Mouse (Mus musculus) MEL (cell line): Measurements from ENCODE around the gene Ttc36. TPM values are rescaled to one million over a fixed set of nuclear protein-coding genes. Genes with fewer than 3 reads are reported as not detected.

Source experiments
- DNase-seq: peaks from one replicate; pipeline ENCODE4 v3.0.0; 2011; ENCODE audit warnings: low read depth, low spot score
- H3K27ac ChIP-seq: 2 replicates; pipeline ENCODE4 v1.5.1; 2012; ENCODE audit warnings: low read depth, mild to moderate bottlenecking, control low read depth, low read length, moderate library complexity; ENCODE audit not compliant: control insufficient read depth
- H3K27me3 ChIP-seq, 2 experiments: fragments of 150-350 bp in 1 of 2; sonication (generic) in 1 of 2; 2 replicates each; pipeline ENCODE4 v1.6.1; 2012; ENCODE audit warnings: low read length in 2 of 2, mild to moderate bottlenecking in 2 of 2, improper control_type of control experiment in 1 of 2, moderate library complexity in 1 of 2; ENCODE audit not compliant: insufficient read depth in 2 of 2, control insufficient read depth in 1 of 2
- H3K36me3 ChIP-seq, 2 experiments: 2 replicates each; pipeline ENCODE4 v1.6.1; 2012 to 2014; ENCODE audit warnings: low read length in 2 of 2, improper control_type of control experiment in 1 of 2, inconsistent platforms in 1 of 2, mild to moderate bottlenecking in 1 of 2; ENCODE audit not compliant: insufficient read depth in 2 of 2, control insufficient read depth in 1 of 2
- H3K4me1 ChIP-seq, 2 experiments: fragments of 150-350 bp in 1 of 2; sonication (generic) in 1 of 2; 2 replicates each; pipeline ENCODE4 v1.6.1; 2012; ENCODE audit warnings: low read length in 2 of 2, improper control_type of control experiment in 1 of 2, mild to moderate bottlenecking in 1 of 2; ENCODE audit not compliant: insufficient read depth in 2 of 2, control insufficient read depth in 1 of 2
- H3K4me3 ChIP-seq, 2 experiments: fragments of 150-350 bp in 1 of 2; sonication (generic) in 1 of 2; 2 replicates each; pipeline ENCODE4 v1.5.1; 2012; ENCODE audit warnings: low read depth in 2 of 2, low read length in 2 of 2, mild to moderate bottlenecking in 2 of 2, moderate library complexity in 2 of 2, control low read depth in 1 of 2, improper control_type of control experiment in 1 of 2; ENCODE audit not compliant: control insufficient read depth in 1 of 2, insufficient read depth in 1 of 2
- H3K79me2 ChIP-seq: 2 replicates; pipeline ENCODE4 v1.6.1; 2012; ENCODE audit warnings: mild to moderate bottlenecking, low read length, moderate library complexity; ENCODE audit not compliant: control insufficient read depth, poor library complexity, insufficient read depth
- H3K9ac ChIP-seq: 2 replicates; pipeline ENCODE4 v1.6.1; 2012; ENCODE audit warnings: low read depth, mild to moderate bottlenecking, control low read depth, low read length, moderate library complexity; ENCODE audit not compliant: control insufficient read depth, poor library complexity, severe bottlenecking
- H3K9me3 ChIP-seq: fragments of 150-350 bp; sonication (generic); replicated peaks from 2 replicates; pipeline ENCODE4 v1.6.1; 2012; ENCODE audit warnings: mild to moderate bottlenecking, low read length, improper control_type of control experiment, moderate library complexity; ENCODE audit not compliant: insufficient read depth
- BHLHE40 ChIP-seq: IDR thresholded peaks from 2 replicates; pipeline ENCODE4 v1.6.1; 2012; ENCODE audit warnings: low read depth, mild to moderate bottlenecking, inconsistent platforms, low read length, improper control_type of control experiment, borderline replicate concordance
- CTCF ChIP-seq, 3 experiments: IDR thresholded peaks in 2 of 3; conservative IDR thresholded peaks in 1 of 3; 2 replicates each; pipeline ENCODE4 v1.5.1; 2011 to 2012; ENCODE audit warnings: low read length in 3 of 3, low read depth in 2 of 3, mild to moderate bottlenecking in 2 of 3, improper control_type of control experiment in 1 of 3, inconsistent platforms in 1 of 3, mixed read lengths in 1 of 3, moderate library complexity in 1 of 3; ENCODE audit not compliant: control insufficient read depth in 1 of 3, insufficient read depth in 1 of 3, poor library complexity in 1 of 3, severe bottlenecking in 1 of 3
- ELF1 ChIP-seq: IDR thresholded peaks from 2 replicates; pipeline ENCODE4 v1.6.1; 2014; ENCODE audit warnings: low read depth, mild to moderate bottlenecking, inconsistent platforms, low read length, improper control_type of control experiment, moderate library complexity
- EP300 ChIP-seq, 2 experiments: IDR thresholded peaks; 2 replicates each; pipeline ENCODE4 v1.6.1; 2011; ENCODE audit warnings: improper control_type of control experiment in 2 of 2, low read length in 2 of 2, low read depth in 1 of 2, mild to moderate bottlenecking in 1 of 2
- GABPA ChIP-seq: IDR thresholded peaks from 2 replicates; pipeline ENCODE4 v1.6.1; 2012; ENCODE audit warnings: low read depth, mild to moderate bottlenecking, inconsistent platforms, low read length, improper control_type of control experiment, moderate library complexity
- JUND ChIP-seq: IDR thresholded peaks from 2 replicates; pipeline ENCODE4 v1.6.1; 2011; ENCODE audit warnings: low read depth, mild to moderate bottlenecking, improper control_type of control experiment, low read length
- KAT2A ChIP-seq: conservative IDR thresholded peaks from 2 replicates; pipeline ENCODE4 v1.6.1; 2012; ENCODE audit warnings: low read depth, low read length, improper control_type of control experiment, inconsistent platforms
- MAFK ChIP-seq: IDR thresholded peaks from 2 replicates; pipeline ENCODE4 v1.6.1; 2011; ENCODE audit warnings: low read depth, mild to moderate bottlenecking, low read length, improper control_type of control experiment, borderline replicate concordance
- MAX ChIP-seq: IDR thresholded peaks from 2 replicates; pipeline ENCODE4 v1.6.1; 2011; ENCODE audit warnings: low read length, improper control_type of control experiment
- MEF2A ChIP-seq: IDR thresholded peaks from 2 replicates; pipeline ENCODE4 v1.6.1; 2014; ENCODE audit warnings: low read depth, mild to moderate bottlenecking, inconsistent platforms, low read length, improper control_type of control experiment; ENCODE audit not compliant: poor library complexity, insufficient replicate concordance, severe bottlenecking; ENCODE audit errors: extremely low read depth
- MXI1 ChIP-seq: IDR thresholded peaks from 2 replicates; pipeline ENCODE4 v1.6.1; 2011; ENCODE audit warnings: mild to moderate bottlenecking, low read depth, low read length, improper control_type of control experiment
- MYB ChIP-seq: IDR thresholded peaks from 2 replicates; pipeline ENCODE4 v1.6.1; 2011; ENCODE audit warnings: mild to moderate bottlenecking, low read depth, low read length, improper control_type of control experiment
- POLR2AphosphoS5 ChIP-seq: IDR thresholded peaks from 2 replicates; pipeline ENCODE4 v1.6.1; 2012; ENCODE audit warnings: low read depth, borderline replicate concordance, mild to moderate bottlenecking, inconsistent platforms, low read length, moderate library complexity, mixed read lengths
- RAD21 ChIP-seq: IDR thresholded peaks from 2 replicates; pipeline ENCODE4 v1.6.1; 2011; ENCODE audit warnings: mild to moderate bottlenecking, low read depth, low read length, improper control_type of control experiment
- SIN3A ChIP-seq: IDR thresholded peaks from 2 replicates; pipeline ENCODE4 v1.6.1; 2012; ENCODE audit warnings: low read length, improper control_type of control experiment, inconsistent platforms
- TAL1 ChIP-seq: IDR thresholded peaks from 2 replicates; pipeline ENCODE4 v1.6.1; 2012; ENCODE audit warnings: mild to moderate bottlenecking, inconsistent platforms, low read length, moderate library complexity, mixed read lengths
- TCF12 ChIP-seq: IDR thresholded peaks from 2 replicates; pipeline ENCODE4 v1.6.1; 2014; ENCODE audit warnings: low read depth, mild to moderate bottlenecking, inconsistent platforms, low read length, improper control_type of control experiment, moderate library complexity
- USF1 ChIP-seq: IDR thresholded peaks from 2 replicates; pipeline ENCODE4 v1.6.1; 2014; ENCODE audit warnings: low read depth, mild to moderate bottlenecking, inconsistent platforms, low read length, improper control_type of control experiment, moderate library complexity
- ZMIZ1 ChIP-seq: IDR thresholded peaks from 2 replicates; pipeline ENCODE4 v1.6.1; 2012; ENCODE audit warnings: low read depth, mild to moderate bottlenecking, inconsistent platforms, low read length, improper control_type of control experiment, moderate library complexity
- ZNF384 ChIP-seq: IDR thresholded peaks from 2 replicates; pipeline ENCODE4 v1.6.1; 2012; ENCODE audit warnings: low read depth, mild to moderate bottlenecking, inconsistent platforms, low read length, improper control_type of control experiment
- polyA plus RNA-seq, 2 experiments: library from polyadenylated mRNA; stranded (reverse) in 1 of 2; unstranded in 1 of 2; fragments of >175 nt in 1 of 2; fragments of >200 nt in 1 of 2; gene quantifications; 2 replicates each; pipeline versions ENCODE4 v1.2.1 to v1.2.4; 2012; ENCODE audit warnings: low replicate concordance in 2 of 2, low read depth in 1 of 2; ENCODE audit not compliant: insufficient read length in 2 of 2, insufficient read depth in 1 of 2, missing spikeins in 1 of 2
- total RNA-seq: library from RNA; depleted of rRNA; stranded (reverse); fragments of 300-350 nt; gene quantifications from 2 replicates; pipeline ENCODE4 v1.2.3, GENCODE M21; 2012; rRNA removed

Ttc36 gene
- total and polyA plus RNA-seq, 3 experiments, result 0.49 TPM; not detected in 2

- H3K4me1 ChIP-seq, result peaks cover 5 to 11% of the 10 kb centered on the region in 2 experiments; a peak in 3 of 4 replicates
- H3K27ac ChIP-seq, result no peak overlapping the region
- no peak for TF ChIP-seq MAX
- no peak for TF ChIP-seq TAL1
- TF ChIP-seq POLR2AphosphoS5, result no peak
- no peak for TF ChIP-seq ZMIZ1
- no peak for TF ChIP-seq ELF1
- TF ChIP-seq SIN3A, result no peak
- TF ChIP-seq RAD21, result no peak
- no peak for TF ChIP-seq JUND
- no peak for TF ChIP-seq MEF2A
- no peak for TF ChIP-seq EP300 (IDR thresholded peaks at IDR 0.05; ENCODE audit: low read depth in 1 of 2, low read length in 2 of 2)
- TF ChIP-seq MXI1, result no peak
- TF ChIP-seq ZNF384, result no peak
- no peak for TF ChIP-seq GABPA
- no peak for TF ChIP-seq MAFK
- no peak for TF ChIP-seq CTCF (IDR thresholded peaks at IDR 0.05 in 2 of 3, conservative IDR thresholded peaks at IDR 0.05 in 1 of 3; ENCODE audit: control insufficient read depth in 1 of 3, insufficient read depth in 1 of 3, low read depth in 2 of 3, low read length in 3 of 3, poor library complexity in 1 of 3, severe bottlenecking in 1 of 3)
- no peak for TF ChIP-seq TCF12
- no peak for TF ChIP-seq USF1
- TF ChIP-seq KAT2A, result no peak
- TF ChIP-seq MYB, result no peak
- no peak for TF ChIP-seq BHLHE40
- no peak overlapping the region for H3K9ac ChIP-seq
- no peaks in the 10 kb centered on the region for H3K27me3 ChIP-seq
- H3K79me2 ChIP-seq, result peaks cover 51% of the 10 kb centered on the region
- peaks cover 25 to 40% of the 10 kb centered on the region in 2 experiments for H3K36me3 ChIP-seq
- no peak overlapping the region for H3K4me3 ChIP-seq
- DNase-seq, result no peak
- H3K9me3 ChIP-seq, result no peaks in the 10 kb centered on the region
These were observed 42.0 kb downstream of the Ttc36 start for GRCm38 (mm10) chr9:44760873-44761272.

Other genes starting within 250 kb of the Ttc36 start
- gene Cxcr5, start 241.2 kb downstream of the Ttc36 start, total RNA-seq, result not detected in 2 replicates
- gene Cxcr5, start 241.2 kb downstream of the Ttc36 start, polyA plus RNA-seq, result under 1 TPM in 1 of 2 experiments, not detected in 1; 0.18 TPM
- gene Ddx6, start 198.2 kb downstream of the Ttc36 start, total RNA-seq, result 35.9 and 44.6 TPM in 2 replicates
- 10 to 100 TPM; 41.9 to 96.5 TPM for gene Ddx6, start 198.2 kb downstream of the Ttc36 start, polyA plus RNA-seq
- not detected in 2 replicates for gene Treh, start 129.8 kb downstream of the Ttc36 start, total RNA-seq
- gene Treh, start 129.8 kb downstream of the Ttc36 start, polyA plus RNA-seq, result not detected
- gene Phldb1, start 67.9 kb downstream of the Ttc36 start, total RNA-seq, result 13.0 and 13.8 TPM in 2 replicates
- gene Phldb1, start 67.9 kb downstream of the Ttc36 start, polyA plus RNA-seq, result 10 to 100 TPM in 1 of 2 experiments, not detected in 1; 23.0 TPM
- 118 and 124 TPM in 2 replicates for gene Arcn1, start 35.2 kb downstream of the Ttc36 start, total RNA-seq
- 100 to 1,000 TPM; 145 to 273 TPM for gene Arcn1, start 35.2 kb downstream of the Ttc36 start, polyA plus RNA-seq
- gene Ift46, start 35.2 kb downstream of the Ttc36 start, total RNA-seq, result 30.2 and 31.8 TPM in 2 replicates
- 10 to 100 TPM in 1 of 2 experiments, not detected in 1; 51.9 TPM for gene Ift46, start 35.2 kb downstream of the Ttc36 start, polyA plus RNA-seq
- 0.12 TPM in 1 of 2 replicates, not detected in the other for gene Tmem25, start 3.8 kb downstream of the Ttc36 start, total RNA-seq
- under 1 TPM in 1 of 2 experiments, not detected in 1; 0.67 TPM for gene Tmem25, start 3.8 kb downstream of the Ttc36 start, polyA plus RNA-seq
- 4.7 and 6.2 TPM in 2 replicates for gene Kmt2a, start 78.2 kb upstream of the Ttc36 start, total RNA-seq
- 10 to 100 TPM; 11.7 to 27.3 TPM for gene Kmt2a, start 78.2 kb upstream of the Ttc36 start, polyA plus RNA-seq
- gene Atp5l, start 117.7 kb upstream of the Ttc36 start, total RNA-seq, result 719 and 722 TPM in 2 replicates
- gene Atp5l, start 117.7 kb upstream of the Ttc36 start, polyA plus RNA-seq, result 100 to 1,000 TPM in 1 of 2 experiments, not detected in 1; 320 TPM
- gene Ube4a, start 162.5 kb upstream of the Ttc36 start, total RNA-seq, result 23.3 and 24.2 TPM in 2 replicates
- gene Ube4a, start 162.5 kb upstream of the Ttc36 start, polyA plus RNA-seq, result 10 to 100 TPM; 32.8 to 37.9 TPM
- gene Cd3g, start 177.4 kb upstream of the Ttc36 start, total RNA-seq, result 0.35 and 0.42 TPM in 2 replicates
- under 1 TPM in 1 of 2 experiments, not detected in 1; 0.47 TPM for gene Cd3g, start 177.4 kb upstream of the Ttc36 start, polyA plus RNA-seq
- 0.10 TPM in 1 of 2 replicates, not detected in the other for gene Cd3d, start 178.7 kb upstream of the Ttc36 start, total RNA-seq
- not detected for gene Cd3d, start 178.7 kb upstream of the Ttc36 start, polyA plus RNA-seq
- gene Cd3e, start 206.6 kb upstream of the Ttc36 start, total RNA-seq, result not detected in 2 replicates
- gene Cd3e, start 206.6 kb upstream of the Ttc36 start, polyA plus RNA-seq, result not detected
- 0.08 and 0.16 TPM in 2 replicates for gene Mpzl2, start 236.7 kb upstream of the Ttc36 start, total RNA-seq
- gene Mpzl2, start 236.7 kb upstream of the Ttc36 start, polyA plus RNA-seq, result under 1 TPM in 1 of 2 experiments, not detected in 1; 0.39 TPM